Mouse (Mus musculus) CH12.LX (cell line): ENCODE measurements at regions not wholly inside any gene's neighbourhood (a gene's known extent, or its start where the extent isn't known, plus 50 kb on each side); places are given as distances from the start of the nearest gene placed in this dataset.

ENCODE experiments used
- DNase-seq: peaks from one replicate; pipeline ENCODE4 v3.0.0-alpha.2; 2013; ENCODE audit errors: extremely low read depth
- H3K27ac ChIP-seq: 2 replicates; pipeline ENCODE4 v1.5.1; 2012; ENCODE audit warnings: low read depth, mild to moderate bottlenecking, control low read depth, moderate library complexity; ENCODE audit not compliant: insufficient read depth
- H3K27me3 ChIP-seq: replicated peaks from 2 replicates; pipeline ENCODE3; 2012; ENCODE audit warnings: inconsistent platforms
- H3K36me3 ChIP-seq, 2 experiments: replicated peaks in 1 of 2; 2 replicates each; pipeline versions ENCODE3 to v1.6.1; 2012; ENCODE audit warnings: inconsistent platforms in 1 of 2, low read length in 1 of 2, mild to moderate bottlenecking in 1 of 2, mixed read lengths in 1 of 2, moderate library complexity in 1 of 2; ENCODE audit not compliant: control insufficient read depth in 1 of 2, insufficient read depth in 1 of 2
- H3K4me1 ChIP-seq, 2 experiments: 2 replicates each; pipeline ENCODE4 v1.6.1; 2012; ENCODE audit warnings: inconsistent platforms in 1 of 2, moderate library complexity in 1 of 2; ENCODE audit not compliant: insufficient read depth in 2 of 2, control insufficient read depth in 1 of 2
- H3K4me2 ChIP-seq: 2 replicates; pipeline ENCODE4 v1.6.1; 2012; ENCODE audit warnings: low read depth, mild to moderate bottlenecking, control low read depth; ENCODE audit not compliant: poor library complexity, insufficient read depth, severe bottlenecking
- H3K4me3 ChIP-seq, 3 experiments: fragments of 150-350 bp in 1 of 3; sonication (generic) in 1 of 3; replicated peaks in 1 of 3; 2 replicates each; pipeline versions ENCODE3 to v1.5.1; 2011 to 2012; ENCODE audit warnings: low read depth in 2 of 3, low read length in 2 of 3, mild to moderate bottlenecking in 2 of 3, moderate library complexity in 2 of 3, control low read depth in 1 of 3, improper control_type of control experiment in 1 of 3, inconsistent platforms in 1 of 3, mixed read lengths in 1 of 3; ENCODE audit not compliant: poor library complexity in 1 of 3
- H3K79me2 ChIP-seq: replicated peaks from 2 replicates; pipeline ENCODE4 v1.6.1; 2012; ENCODE audit warnings: mild to moderate bottlenecking, moderate library complexity; ENCODE audit not compliant: control insufficient read depth, poor library complexity, insufficient read depth, severe bottlenecking; ENCODE audit errors: extremely low read depth
- H3K9ac ChIP-seq: 2 replicates; pipeline ENCODE4 v1.6.1; 2012; ENCODE audit warnings: low read depth, mild to moderate bottlenecking, control low read depth, moderate library complexity; ENCODE audit not compliant: insufficient read depth
- H3K9me3 ChIP-seq: replicated peaks from 2 replicates; pipeline ENCODE3; 2012; ENCODE audit warnings: low read length, inconsistent platforms, mixed read lengths
- BHLHE40 ChIP-seq: IDR thresholded peaks from 2 replicates; pipeline ENCODE4 v1.6.1; 2011; ENCODE audit warnings: mild to moderate bottlenecking, low read depth, low read length, improper control_type of control experiment
- CHD1 ChIP-seq: IDR thresholded peaks from 2 replicates; pipeline ENCODE4 v1.6.1; 2012; ENCODE audit warnings: low read depth, low read length, improper control_type of control experiment, inconsistent platforms
- E2F4 ChIP-seq: IDR thresholded peaks from 2 replicates; pipeline ENCODE4 v1.6.1; 2011; ENCODE audit warnings: low read depth, low read length, improper control_type of control experiment; ENCODE audit not compliant: insufficient replicate concordance
- EP300 ChIP-seq: IDR thresholded peaks from 2 replicates; pipeline ENCODE4 v1.6.1; 2011; ENCODE audit warnings: low read length, improper control_type of control experiment
- GABPA ChIP-seq: IDR thresholded peaks from 2 replicates; pipeline ENCODE4 v1.6.1; 2012; ENCODE audit warnings: low read depth, low read length, improper control_type of control experiment, inconsistent platforms; ENCODE audit not compliant: insufficient replicate concordance
- HCFC1 ChIP-seq: IDR thresholded peaks from 2 replicates; pipeline ENCODE4 v1.6.1; 2012; ENCODE audit warnings: low read depth, mild to moderate bottlenecking, inconsistent platforms, low read length, improper control_type of control experiment
- MAX ChIP-seq: IDR thresholded peaks from 2 replicates; pipeline ENCODE4 v1.6.1; 2011; ENCODE audit warnings: low read length, improper control_type of control experiment
- MAZ ChIP-seq: IDR thresholded peaks from 2 replicates; pipeline ENCODE4 v1.6.1; 2012; ENCODE audit warnings: low read depth, mild to moderate bottlenecking, inconsistent platforms, low read length, improper control_type of control experiment, moderate library complexity
- MEF2A ChIP-seq: IDR thresholded peaks from 2 replicates; pipeline ENCODE4 v1.6.1; 2014; ENCODE audit warnings: low read depth, mild to moderate bottlenecking, inconsistent platforms, low read length, improper control_type of control experiment, borderline replicate concordance
- MXI1 ChIP-seq: IDR thresholded peaks from 2 replicates; pipeline ENCODE4 v1.6.1; 2011; ENCODE audit warnings: mild to moderate bottlenecking, low read depth, low read length, improper control_type of control experiment
- MYC ChIP-seq: IDR thresholded peaks from 2 replicates; pipeline ENCODE4 v1.6.1; 2011; ENCODE audit warnings: low read depth, mild to moderate bottlenecking, improper control_type of control experiment, low read length
- NELFE ChIP-seq: IDR thresholded peaks from 2 replicates; pipeline ENCODE4 v1.6.1; 2011; ENCODE audit warnings: low read depth, low read length, improper control_type of control experiment
- POLR2AphosphoS2 ChIP-seq: IDR thresholded peaks from 2 replicates; pipeline ENCODE4 v1.6.1; 2011; ENCODE audit warnings: low read depth, low read length, improper control_type of control experiment
- RCOR1 ChIP-seq: conservative IDR thresholded peaks from 2 replicates; pipeline ENCODE4 v1.6.1; 2012; ENCODE audit warnings: low read depth, mild to moderate bottlenecking, inconsistent platforms, low read length, improper control_type of control experiment
- TBP ChIP-seq: conservative IDR thresholded peaks from 2 replicates; pipeline ENCODE4 v1.6.1; 2011; ENCODE audit warnings: low read depth, low read length, improper control_type of control experiment
- TCF12 ChIP-seq: IDR thresholded peaks from 2 replicates; pipeline ENCODE4 v1.6.1; 2014; ENCODE audit warnings: low read depth, mild to moderate bottlenecking, inconsistent platforms, low read length, improper control_type of control experiment
- USF2 ChIP-seq: conservative IDR thresholded peaks from 2 replicates; pipeline ENCODE4 v1.6.1; 2011; ENCODE audit warnings: low read depth, low read length, improper control_type of control experiment
- ZC3H11A ChIP-seq: IDR thresholded peaks from 2 replicates; pipeline ENCODE4 v1.6.1; 2012; ENCODE audit warnings: low read depth, mild to moderate bottlenecking, inconsistent platforms, low read length, improper control_type of control experiment
- ZNF384 ChIP-seq: IDR thresholded peaks from 2 replicates; pipeline ENCODE4 v1.6.1; 2012; ENCODE audit warnings: low read depth, low read length, improper control_type of control experiment, inconsistent platforms
- dilution Hi-C: fragments of 300-500 bp; cut with MboI; formaldehyde crosslinking; loops from 2 replicates; pipeline ENCODE4 v1.14.3; 2020; ENCODE audit warnings: low sequenced_read_pairs; ENCODE audit not compliant: extremely low pct_unique_long_range_greater_than_20kb, extremely low pct_ligation_motif_present
- in situ Hi-C: fragments of 300-500 bp; cut with MboI; formaldehyde crosslinking; loops from 3 replicates; pipeline ENCODE4 v1.14.3; 2019; ENCODE audit warnings: low sequenced_read_pairs, low pct_ligation_motif_present, low pct_unique_long_range_greater_than_20kb, mixed read lengths

DNA sequence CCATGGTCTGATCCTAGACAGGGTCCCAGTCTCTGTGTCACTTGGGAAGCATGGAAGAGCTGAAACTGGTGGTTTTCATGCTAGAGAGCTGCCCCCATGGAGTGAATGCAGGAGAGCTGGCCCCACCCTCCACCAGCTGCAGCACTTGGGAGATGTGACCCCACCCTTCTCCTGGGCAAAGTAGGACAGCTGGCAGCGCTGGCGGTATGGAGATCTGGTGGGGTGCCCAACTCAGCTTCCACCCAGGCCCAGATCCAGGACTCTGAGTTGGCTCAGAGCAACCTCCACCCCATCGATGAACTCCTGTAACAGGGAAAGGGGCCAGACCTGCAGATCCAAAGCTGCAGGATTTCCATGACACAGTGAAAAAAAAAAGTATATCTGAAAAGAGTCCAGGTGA, 115.3 kb upstream of the Flrt2 start:
- Histone ChIP-seq H3K27me3 (no peaks in the 10 kb centered on the region), H3K4me3 (no peak overlapping the region), H3K4me1 (no peaks in the 10 kb centered on the region), H3K9me3 (peaks cover 34% of the 10 kb centered on the region), H3K36me3 (no peaks in the 10 kb centered on the region), H3K27ac (no peak overlapping the region), H3K79me2 (no peaks in the 10 kb centered on the region), H3K9ac (no peak overlapping the region), H3K4me2 (no peak overlapping the region)
- TF ChIP-seq BHLHE40 (no peak), TBP (no peak)
- DNase-seq: no peak
- dilution Hi-C loops: no loop called here
- in situ Hi-C loops: no loop called here

DNA sequence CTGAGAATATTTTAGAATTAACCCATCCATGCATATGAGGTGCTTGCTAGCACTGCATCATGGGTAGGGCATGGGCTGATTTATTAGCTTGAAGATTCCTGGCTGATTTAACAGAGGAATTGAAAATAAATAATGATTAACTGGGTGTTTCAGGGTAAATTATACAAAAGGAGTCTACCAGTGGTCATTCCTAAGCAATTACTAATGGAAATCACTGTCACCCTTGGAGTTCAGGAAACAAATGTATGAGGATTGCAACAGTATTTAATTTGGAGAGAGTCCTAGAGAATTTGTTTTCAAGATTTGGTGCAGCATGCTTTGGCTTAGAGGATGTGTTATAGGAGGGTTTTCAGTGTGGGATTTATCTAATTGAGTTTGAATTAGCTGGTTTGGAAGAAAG, 103.0 kb upstream of the Flrt2 start:
- dilution Hi-C loops: no loop called here
- H3K79me2 ChIP-seq: no peaks in the 10 kb centered on the region
- H3K4me3 ChIP-seq: no peak overlapping the region
- no peaks in the 10 kb centered on the region for H3K36me3 ChIP-seq
- in situ Hi-C loops: no loop called here
- no peaks in the 10 kb centered on the region for H3K27me3 ChIP-seq
- H3K9me3 ChIP-seq: peaks cover 13% of the 10 kb centered on the region
- H3K9ac ChIP-seq: no peak overlapping the region
- H3K4me1 ChIP-seq: no peaks in the 10 kb centered on the region
- H3K27ac ChIP-seq: no peak overlapping the region
- H3K4me2 ChIP-seq: no peak overlapping the region
- DNase-seq: no peak
- TF ChIP-seq HCFC1 (no peak), TCF12 (no peak), MXI1 (no peak), EP300 (no peak), NELFE (no peak), E2F4 (no peak), RCOR1 (no peak), TBP (no peak), USF2 (no peak), MEF2A (no peak), ZNF384 (no peak), CHD1 (no peak), POLR2AphosphoS2 (no peak), GABPA (no peak), ZC3H11A (no peak), MAX (no peak), MAZ (no peak), BHLHE40 (no peak), MYC (no peak)
